Mouse (Mus musculus): Measurements from ENCODE around the gene Pold1. TPM values are rescaled to one million over a fixed set of nuclear protein-coding genes. Genes with fewer than 3 reads are reported as not detected.

Pold1 gene
- 2.4 and 4.0 TPM in 2 replicates for total RNA-seq (2014; rRNA removed)
- polyA plus RNA-seq (2012; rRNA removed), result 5.2 and 6.5 TPM in 2 replicates

GRCm38 (mm10) chr7:44548497-44549087 is at the start of gene Pold1:
Gene Pold1, minus strand, starts transcription at chr7:44548849.
- Histone ChIP-seq H3K4me1 (ENCODE audit: control insufficient read depth, insufficient read depth, low read length) (peaks cover 4% of the 10 kb centered on the region; the same call in 1 of the 2 replicates), H3K4me3 (ENCODE audit: insufficient read depth, low read depth, low read length) (peak within 1 kb of the TSS; percentile 83), H3K79me2 (ENCODE audit: control insufficient read depth, insufficient read depth, low read length) (no peaks in the 10 kb centered on the region), H3K36me3 (ENCODE audit: control insufficient read depth, insufficient read depth, low read length) (peaks cover 18% of the 10 kb centered on the region; the same call in 1 of the 2 replicates), H3K27ac (replicated peaks; ENCODE audit: insufficient read depth, low read depth, low read length) (0 out of 2 replicates have a peak within 1 kb of the TSS, but pooled peaks have one; percentile 25), H3K9ac (ENCODE audit: low read depth, low read length) (peak within 1 kb of the TSS; percentile 44), H3K27me3 (ENCODE audit: control insufficient read depth, insufficient read depth, low read length) (no peaks in the 10 kb centered on the region)
- TF ChIP-seq CTCF (IDR thresholded peaks at IDR 0.05; ENCODE audit: low read depth, low read length), result peak; percentile 92
- no peak for TF ChIP-seq POLR2A (IDR thresholded peaks at IDR 0.05; ENCODE audit: extremely low read depth, insufficient read depth, low read length)
- under 1% methylated on average over 43 of the region's 43 CpGs for WGBS
- peak; percentile 93 for DNase-seq (ENCODE audit: extremely low read depth, low read depth, low spot score)

DNA sequence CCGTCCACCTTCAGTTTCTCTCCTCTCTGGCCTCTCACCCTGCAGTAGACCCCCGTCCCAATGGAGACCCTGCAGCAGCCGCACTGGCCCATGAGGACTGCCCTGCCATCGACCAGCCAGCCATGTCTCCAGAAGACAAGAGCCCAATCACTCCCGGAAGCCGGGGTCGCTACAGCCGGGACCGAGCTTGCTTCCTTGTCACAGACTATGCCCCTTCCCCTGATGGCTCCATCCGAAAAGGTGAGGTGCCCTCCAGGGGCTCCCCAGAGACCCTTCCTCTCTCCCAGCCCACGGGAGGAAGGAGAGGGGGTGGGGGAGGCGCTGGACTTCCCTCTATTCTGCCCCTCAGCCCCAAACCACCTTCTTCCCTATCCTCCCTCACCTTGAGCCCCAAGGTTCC is 49.7 kb upstream of the Pold1 start:
- Histone ChIP-seq H3K79me2 (ENCODE audit: control insufficient read depth, insufficient read depth, low read length) (no peaks in the 10 kb centered on the region), H3K4me3 (ENCODE audit: insufficient read depth, low read depth, low read length) (no peak overlapping the region), H3K27me3 (ENCODE audit: control insufficient read depth, insufficient read depth, low read length) (no peaks in the 10 kb centered on the region; the same call in 1 of the 2 replicates), H3K4me1 (ENCODE audit: control insufficient read depth, insufficient read depth, low read length) (no peaks in the 10 kb centered on the region), H3K36me3 (ENCODE audit: control insufficient read depth, insufficient read depth, low read length) (no peaks in the 10 kb centered on the region), H3K27ac (replicated peaks; ENCODE audit: insufficient read depth, low read depth, low read length) (no peak overlapping the region), H3K9ac (ENCODE audit: low read depth, low read length) (no peak overlapping the region)
- DNase-seq (ENCODE audit: extremely low read depth, low read depth, low spot score), result no peak
- WGBS, result 88% methylated on average over 12 of the region's 12 CpGs
- TF ChIP-seq POLR2A (IDR thresholded peaks at IDR 0.05; ENCODE audit: extremely low read depth, insufficient read depth, low read length) (no peak), CTCF (IDR thresholded peaks at IDR 0.05; ENCODE audit: low read depth, low read length) (no peak)

DNA sequence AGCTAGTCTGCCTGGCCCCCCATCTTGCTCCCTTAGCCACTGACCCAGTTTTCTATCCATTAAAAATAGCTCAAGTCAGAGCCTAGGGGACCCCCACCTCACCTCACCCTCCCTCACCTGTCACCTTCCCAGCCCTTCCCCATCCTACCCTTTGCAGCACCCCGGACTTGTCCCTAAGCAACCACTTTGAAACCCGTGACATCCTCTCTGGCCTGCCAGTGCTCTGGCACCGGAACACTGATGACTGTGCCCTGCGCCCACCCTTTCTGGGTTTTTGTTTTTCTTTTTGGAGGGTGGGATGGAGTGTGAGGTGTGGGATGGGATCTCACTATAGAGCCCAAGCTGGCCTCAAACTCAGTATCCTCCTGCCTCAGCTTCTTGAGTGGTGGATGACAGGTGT is 49.0 kb upstream of the Pold1 start:
- 92% methylated on average over 4 of the region's 4 CpGs for WGBS
- no peak overlapping the region for H3K4me3 ChIP-seq (ENCODE audit: insufficient read depth, low read depth, low read length)
- H3K4me1 ChIP-seq (ENCODE audit: control insufficient read depth, insufficient read depth, low read length), result no peaks in the 10 kb centered on the region
- H3K36me3 ChIP-seq (ENCODE audit: control insufficient read depth, insufficient read depth, low read length), result no peaks in the 10 kb centered on the region
- no peaks in the 10 kb centered on the region for H3K79me2 ChIP-seq (ENCODE audit: control insufficient read depth, insufficient read depth, low read length)
- no peak for DNase-seq (ENCODE audit: extremely low read depth, low read depth, low spot score)
- TF ChIP-seq CTCF (IDR thresholded peaks at IDR 0.05; ENCODE audit: low read depth, low read length) (no peak), POLR2A (IDR thresholded peaks at IDR 0.05; ENCODE audit: extremely low read depth, insufficient read depth, low read length) (no peak)
- no peaks in the 10 kb centered on the region for H3K27me3 ChIP-seq (ENCODE audit: control insufficient read depth, insufficient read depth, low read length)
- no peak overlapping the region for H3K9ac ChIP-seq (ENCODE audit: low read depth, low read length)
- H3K27ac ChIP-seq (replicated peaks; ENCODE audit: insufficient read depth, low read depth, low read length), result no peak overlapping the region

DNA sequence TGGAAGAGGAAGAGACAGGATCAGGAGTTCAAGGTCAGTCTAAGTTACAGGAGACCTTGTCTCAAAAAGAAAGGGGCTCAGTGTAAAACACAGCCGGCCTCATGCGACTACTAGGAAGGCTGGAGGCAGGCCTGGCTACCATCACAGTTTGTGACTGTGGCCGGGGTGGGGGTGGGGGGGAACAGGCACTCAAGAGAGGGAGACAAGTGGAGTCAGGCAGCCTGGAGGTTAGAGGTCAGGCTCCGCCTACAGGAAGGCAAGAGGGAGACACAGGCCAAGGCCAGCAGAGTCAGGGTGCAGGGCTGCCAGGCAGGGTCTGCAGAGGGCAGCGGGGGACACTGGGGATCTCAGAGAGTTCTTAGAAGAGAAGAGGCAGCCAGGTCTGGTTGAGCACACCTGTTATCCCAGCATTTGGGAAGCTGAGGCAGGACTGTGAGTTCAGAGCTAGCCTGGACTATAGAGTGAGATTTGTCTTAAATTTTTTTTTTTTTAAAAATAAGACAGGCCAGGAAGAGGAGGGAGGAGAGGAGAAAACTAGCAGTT is 48.4 kb upstream of the Pold1 start:
- Histone ChIP-seq H3K27ac (replicated peaks; ENCODE audit: insufficient read depth, low read depth, low read length) (no peak overlapping the region), H3K36me3 (ENCODE audit: control insufficient read depth, insufficient read depth, low read length) (no peaks in the 10 kb centered on the region), H3K4me1 (ENCODE audit: control insufficient read depth, insufficient read depth, low read length) (no peaks in the 10 kb centered on the region), H3K9ac (ENCODE audit: low read depth, low read length) (no peak overlapping the region), H3K4me3 (ENCODE audit: insufficient read depth, low read depth, low read length) (no peak overlapping the region), H3K79me2 (ENCODE audit: control insufficient read depth, insufficient read depth, low read length) (no peaks in the 10 kb centered on the region), H3K27me3 (ENCODE audit: control insufficient read depth, insufficient read depth, low read length) (no peaks in the 10 kb centered on the region)
- 63% methylated on average over 5 of the region's 5 CpGs for WGBS
- TF ChIP-seq POLR2A (IDR thresholded peaks at IDR 0.05; ENCODE audit: extremely low read depth, insufficient read depth, low read length) (no peak), CTCF (IDR thresholded peaks at IDR 0.05; ENCODE audit: low read depth, low read length) (no peak)
- no peak for DNase-seq (ENCODE audit: extremely low read depth, low read depth, low spot score)

DNA sequence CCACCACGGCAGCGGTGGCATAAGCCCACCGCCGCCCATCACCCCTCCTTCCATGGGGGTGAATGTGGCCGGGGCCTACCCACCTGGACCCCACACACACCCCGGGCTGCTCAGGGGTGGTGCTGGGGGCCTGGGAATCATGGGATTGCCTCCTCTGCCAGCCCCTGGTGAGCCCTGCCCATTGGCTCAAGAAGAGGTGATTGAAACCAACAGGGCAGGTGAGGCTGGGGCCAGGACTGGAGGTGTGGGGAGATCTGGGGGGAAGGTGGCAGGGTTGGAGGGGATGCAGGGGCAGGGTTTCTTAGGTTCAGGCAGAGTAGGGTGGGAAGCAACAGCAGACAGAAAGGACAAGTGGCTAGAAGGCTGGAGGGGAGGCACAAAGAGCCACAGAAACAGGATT is 47.4 kb upstream of the Pold1 start:
- no peaks in the 10 kb centered on the region for H3K27me3 ChIP-seq (ENCODE audit: control insufficient read depth, insufficient read depth, low read length)
- no peak overlapping the region for H3K9ac ChIP-seq (ENCODE audit: low read depth, low read length)
- H3K79me2 ChIP-seq (ENCODE audit: control insufficient read depth, insufficient read depth, low read length), result no peaks in the 10 kb centered on the region
- H3K27ac ChIP-seq (replicated peaks; ENCODE audit: insufficient read depth, low read depth, low read length), result no peak overlapping the region
- TF ChIP-seq CTCF (IDR thresholded peaks at IDR 0.05; ENCODE audit: low read depth, low read length) (no peak), POLR2A (IDR thresholded peaks at IDR 0.05; ENCODE audit: extremely low read depth, insufficient read depth, low read length) (no peak)
- H3K4me3 ChIP-seq (ENCODE audit: insufficient read depth, low read depth, low read length), result no peak overlapping the region
- H3K4me1 ChIP-seq (ENCODE audit: control insufficient read depth, insufficient read depth, low read length), result no peaks in the 10 kb centered on the region; the same call in 1 of the 2 replicates
- WGBS, result 87% methylated on average over 6 of the region's 6 CpGs
- DNase-seq (ENCODE audit: extremely low read depth, low read depth, low spot score), result no peak
- no peaks in the 10 kb centered on the region for H3K36me3 ChIP-seq (ENCODE audit: control insufficient read depth, insufficient read depth, low read length)

DNA sequence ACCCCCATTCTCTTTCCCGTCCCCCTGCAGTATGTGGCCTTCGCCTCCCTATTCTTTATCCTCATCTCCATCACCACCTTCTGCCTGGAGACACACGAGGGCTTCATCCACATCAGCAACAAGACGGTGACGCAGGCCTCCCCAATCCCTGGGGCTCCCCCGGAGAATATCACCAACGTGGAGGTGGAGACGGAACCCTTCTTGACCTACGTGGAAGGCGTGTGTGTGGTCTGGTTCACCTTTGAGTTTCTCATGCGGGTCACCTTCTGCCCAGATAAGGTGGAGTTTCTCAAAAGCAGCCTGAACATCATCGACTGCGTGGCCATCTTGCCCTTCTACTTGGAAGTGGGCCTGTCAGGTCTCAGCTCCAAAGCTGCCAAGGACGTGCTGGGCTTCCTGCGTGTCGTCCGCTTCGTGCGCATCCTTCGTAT is 46.5 kb upstream of the Pold1 start:
- no peaks in the 10 kb centered on the region for H3K79me2 ChIP-seq (ENCODE audit: control insufficient read depth, insufficient read depth, low read length)

More for the DNA sequence above, 46.5 kb upstream of the Pold1 start:
- TF ChIP-seq CTCF (IDR thresholded peaks at IDR 0.05; ENCODE audit: low read depth, low read length) (no peak), POLR2A (IDR thresholded peaks at IDR 0.05; ENCODE audit: extremely low read depth, insufficient read depth, low read length) (no peak)
- no peak overlapping the region for H3K9ac ChIP-seq (ENCODE audit: low read depth, low read length)
- no peak overlapping the region for H3K4me3 ChIP-seq (ENCODE audit: insufficient read depth, low read depth, low read length)
- no peaks in the 10 kb centered on the region for H3K27me3 ChIP-seq (ENCODE audit: control insufficient read depth, insufficient read depth, low read length)
- no peaks in the 10 kb centered on the region for H3K36me3 ChIP-seq (ENCODE audit: control insufficient read depth, insufficient read depth, low read length)
- H3K4me1 ChIP-seq (ENCODE audit: control insufficient read depth, insufficient read depth, low read length), result no peaks in the 10 kb centered on the region; the same call in 1 of the 2 replicates
- 94% methylated on average over 20 of the region's 20 CpGs for WGBS
- H3K27ac ChIP-seq (replicated peaks; ENCODE audit: insufficient read depth, low read depth, low read length), result no peak overlapping the region
- DNase-seq (ENCODE audit: extremely low read depth, low read depth, low spot score), result no peak
